Mouse (Mus musculus): Measurements from ENCODE around the gene Pla2g4a.

DNA sequence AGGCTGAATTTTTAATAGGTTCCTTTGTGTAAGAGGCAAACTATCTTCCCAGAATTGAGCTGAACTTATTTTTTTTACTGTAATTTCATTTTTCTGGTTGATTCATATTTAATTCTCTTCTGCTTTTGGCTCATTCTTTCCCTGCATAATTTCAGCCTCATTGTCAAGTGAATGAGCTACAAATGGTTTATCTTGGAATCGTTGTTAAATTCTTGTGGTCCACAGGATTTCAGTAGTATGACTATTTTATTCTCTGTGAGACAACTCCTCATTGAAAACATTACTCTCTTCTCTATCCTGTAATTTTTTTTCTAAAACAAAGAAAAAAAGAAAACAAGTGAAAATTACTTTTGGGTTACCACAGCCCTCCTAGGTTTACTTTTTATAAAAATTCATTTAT, 14.5 kb upstream of the Pla2g4a start:
- no peak for TF ChIP-seq GATA1 (IDR thresholded peaks at IDR 0.05; ENCODE audit: low read length)
- no peak for TF ChIP-seq TAL1 (IDR thresholded peaks at IDR 0.05; ENCODE audit: low read length)
